Comparison of ENCODE assay signal across 10 mouse cellular contexts in the genomic region with DNA sequence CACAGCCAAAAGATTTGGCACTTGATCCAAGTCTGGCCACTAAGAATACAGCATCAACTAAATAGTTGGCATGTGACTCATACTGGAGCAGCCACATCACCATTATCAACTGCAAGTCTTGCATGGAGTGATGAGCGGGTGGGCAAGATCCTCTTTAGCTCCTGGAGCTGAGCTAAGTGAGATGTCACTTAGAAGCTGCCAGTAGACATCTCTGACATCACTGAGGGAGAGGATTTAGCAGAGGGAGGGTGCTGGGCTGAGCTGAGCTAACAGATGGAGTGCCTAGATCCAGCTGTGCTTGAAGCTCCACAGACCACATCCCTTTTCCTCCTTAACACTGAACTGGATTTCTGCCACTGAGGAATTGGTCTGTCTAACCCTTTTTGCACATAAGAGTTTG.
DNase-seq lines count a peak whose midpoint lies in the region; ATAC-seq lines count a peak whose summit lies in the region.
"Had no signal": no experiment of that assay in that cellular context is flagged by ENCODE, and none has a peak within 500 bp of the region (broad histone marks: within the 10 kb centered on the region; RNA-seq: fewer than 3 reads in every experiment).

No protein-coding gene starts in this region.

- peaks cover 34% of the 10 kb centered on the region for H3K4me1 ChIP-seq in hindbrain, embryonic 13.5 days (replicated peaks)
- H3K4me1 ChIP-seq in midbrain, embryonic 12.5 days: peaks cover 30% of the 10 kb centered on the region

- 85% methylated on average over 1 of the region's 1 CpGs for WGBS in hindbrain, embryonic 13.5 days
- WGBS in midbrain, embryonic 12.5 days: 44% methylated on average over 1 of the region's 1 CpGs

- H3K9ac ChIP-seq in hindbrain, embryonic 13.5 days: no peak overlapping the region
- no peak overlapping the region for H3K9ac ChIP-seq in midbrain, embryonic 12.5 days (replicated peaks)

- DNase-seq in 3T3-L1 (ENCODE audit: low read depth, low spot score): peak; percentile 93
- peak; percentile 77 for DNase-seq in Muller cell, postnatal 12 days (ENCODE audit: inconsistent ontology term)
- DNase-seq in kidney, postnatal 10 days: no peak
- DNase-seq in adrenal gland, postnatal 25 days: no peak
- DNase-seq in adrenal gland, postnatal 4 days (ENCODE audit: low spot score in 2 of 2): no peak
- DNase-seq in kidney, adult 9 months: no peak
- DNase-seq: adrenal gland, postnatal 14 days; cerebellum, postnatal 25 days had no signal

- H3K4me2 ChIP-seq in hindbrain, embryonic 13.5 days: no peak overlapping the region
- H3K4me2 ChIP-seq in midbrain, embryonic 12.5 days (replicated peaks): no peak overlapping the region

- H3K9me3 ChIP-seq in hindbrain, embryonic 13.5 days: no peaks in the 10 kb centered on the region
- H3K9me3 ChIP-seq in midbrain, embryonic 12.5 days: no peaks in the 10 kb centered on the region

- no peaks in the 10 kb centered on the region for H3K36me3 ChIP-seq in hindbrain, embryonic 13.5 days
- no peaks in the 10 kb centered on the region for H3K36me3 ChIP-seq in midbrain, embryonic 12.5 days

- no peaks in the 10 kb centered on the region for H3K27me3 ChIP-seq in hindbrain, embryonic 13.5 days
- H3K27me3 ChIP-seq in midbrain, embryonic 12.5 days: peaks cover 12% of the 10 kb centered on the region; the same call in 1 of the 2 replicates

- no peak overlapping the region for H3K4me3 ChIP-seq in hindbrain, embryonic 13.5 days
- no peak overlapping the region for H3K4me3 ChIP-seq in midbrain, embryonic 12.5 days

- ATAC-seq in hindbrain, embryonic 13.5 days (ENCODE audit: low FRiP score): no peak
- ATAC-seq in midbrain, embryonic 12.5 days (ENCODE audit: low FRiP score, low read depth): no peak

- peak overlapping the region; percentile 94 for H3K27ac ChIP-seq in hindbrain, embryonic 13.5 days
- H3K27ac ChIP-seq in midbrain, embryonic 12.5 days (replicated peaks): peak overlapping the region; percentile 93

Comparison
In these comparisons a context has a peak if more than half of its experiments do, and no peak if none do; other contexts are left out.
1. DNase-seq: peak in 3T3-L1 (single experiment) and Muller cell, postnatal 12 days (single experiment); none in kidney, postnatal 10 days (single experiment), adrenal gland, postnatal 25 days (single experiment), adrenal gland, postnatal 4 days (0 of 2) and kidney, adult 9 months (single experiment).